Mouse (Mus musculus) mouse trophoblast stem cell (cell line): ENCODE measurements around the gene Tpgs1.

Experiments used
- in situ Hi-C, 2 experiments: fragments of 300-500 bp; cut with MseI, MboI; formaldehyde crosslinking; loops; 2 replicates in 1 of 2; 3 replicates in 1 of 2; pipeline ENCODE4 v1.15.1; 2025

Tpgs1 gene

DNA sequence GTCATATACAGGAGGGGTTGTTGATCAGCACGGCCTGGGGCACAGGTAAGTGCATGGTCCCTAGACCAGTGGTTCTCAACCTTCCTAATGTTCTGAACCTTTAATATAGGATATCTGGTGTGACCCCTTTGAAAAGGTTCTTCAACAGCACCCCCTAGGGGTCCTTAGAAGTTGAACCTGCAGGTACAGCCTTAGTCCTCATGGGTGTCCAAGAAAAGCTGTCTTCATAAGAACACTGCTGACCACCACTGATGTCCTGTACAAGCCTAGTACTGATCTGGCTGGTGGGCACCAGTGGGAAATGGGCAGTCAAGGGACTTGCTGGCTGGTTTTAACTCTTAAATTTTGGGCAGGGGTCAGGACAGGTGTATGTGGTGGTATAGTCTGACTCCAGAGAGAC is 42.9 kb downstream of the Tpgs1 start:
- in situ Hi-C loops, result no loop called here

- in situ Hi-C loops, result no loop called here
These were observed 43.4 kb downstream of the Tpgs1 start for GRCm38 (mm10) chr10:79712499-79713126.

GRCm38 (mm10) chr10:79713163-79713562 is 44.0 kb downstream of the Tpgs1 start:
- in situ Hi-C loops, result no loop called here

DNA sequence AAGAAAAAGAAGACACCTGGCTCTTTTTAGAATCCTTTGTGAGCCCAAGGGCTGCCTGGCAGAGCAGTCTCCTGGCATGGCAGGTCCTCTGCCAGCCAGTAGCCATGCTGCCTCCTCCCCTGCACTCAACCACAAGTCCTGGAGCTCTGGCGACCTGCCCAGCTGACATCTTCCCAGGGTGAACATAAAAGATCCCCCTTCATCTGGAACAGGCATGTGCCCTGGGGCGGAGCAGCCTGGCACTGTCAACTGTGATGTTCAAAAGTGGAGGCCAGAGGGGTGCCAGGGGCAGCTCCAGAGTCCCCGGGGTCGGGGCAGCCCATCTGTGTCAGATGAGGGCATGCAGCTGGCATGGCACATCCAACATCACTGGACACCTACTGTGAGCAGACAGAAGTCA is 45.8 kb downstream of the Tpgs1 start:
- in situ Hi-C loops, result no loop called here

GRCm38 (mm10) chr10:79716254-79716987 is 47.3 kb downstream of the Tpgs1 start, which contains the start of gene Hcn2:
TSS of gene Hcn2 (plus strand) at chr10:79716634.
- in situ Hi-C loops, result no loop called here

DNA sequence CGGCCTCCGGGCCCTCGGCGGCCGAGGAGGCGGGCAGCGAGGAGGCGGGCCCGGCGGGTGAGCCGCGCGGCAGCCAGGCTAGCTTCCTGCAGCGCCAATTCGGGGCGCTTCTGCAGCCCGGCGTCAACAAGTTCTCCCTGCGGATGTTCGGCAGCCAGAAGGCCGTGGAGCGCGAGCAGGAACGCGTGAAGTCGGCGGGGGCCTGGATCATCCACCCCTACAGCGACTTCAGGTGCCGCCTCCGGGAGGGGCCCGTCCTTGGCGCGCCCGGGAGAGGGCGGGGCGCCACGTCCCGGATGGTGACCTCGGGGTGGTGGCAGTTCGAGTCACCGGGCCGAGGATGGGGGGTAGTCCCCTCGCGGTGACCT is 47.8 kb downstream of the Tpgs1 start:
- in situ Hi-C loops, result no loop called here

DNA sequence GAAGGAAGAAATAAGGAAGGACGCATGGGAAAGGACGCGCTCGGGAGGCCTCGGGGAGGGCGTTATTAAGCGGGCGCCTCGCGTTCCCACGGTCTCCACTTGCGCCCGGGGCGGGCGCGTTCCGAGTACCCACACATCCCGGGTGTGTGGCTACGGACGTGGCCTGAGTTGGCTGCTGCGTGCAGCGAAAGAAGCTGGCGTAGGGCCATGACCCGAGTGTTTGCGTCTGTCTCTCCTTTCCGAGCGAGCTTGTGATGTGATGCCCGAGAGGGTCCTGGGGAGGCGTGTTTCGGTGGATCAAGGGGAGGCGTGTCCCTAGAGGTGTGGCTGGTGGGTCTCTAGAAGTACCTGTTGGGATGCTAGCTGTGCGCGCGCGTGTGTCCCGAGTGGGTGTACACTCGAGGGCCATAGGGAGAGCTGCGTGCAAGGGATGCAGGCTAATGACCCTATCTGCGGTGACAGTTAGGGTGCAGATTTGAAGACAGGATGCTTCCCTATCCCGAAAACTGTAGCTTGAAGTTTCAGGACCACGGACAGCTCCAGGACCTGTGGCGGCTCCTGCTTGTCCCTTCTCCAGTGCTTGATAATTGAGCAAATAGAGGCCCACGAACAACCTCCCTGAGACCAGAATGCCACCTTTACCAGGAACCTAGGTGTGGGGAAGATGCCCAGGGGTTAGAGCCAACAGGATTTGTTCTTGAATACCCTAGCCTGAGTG is 48.6 kb downstream of the Tpgs1 start:
- in situ Hi-C loops, result no loop called here

GRCm38 (mm10) chr10:79721089-79721488 is 51.9 kb downstream of the Tpgs1 start:
- in situ Hi-C loops, result no loop called here

- in situ Hi-C loops, result no loop called here
These were observed 53.9 kb downstream of the Tpgs1 start for GRCm38 (mm10) chr10:79723047-79723446.

DNA sequence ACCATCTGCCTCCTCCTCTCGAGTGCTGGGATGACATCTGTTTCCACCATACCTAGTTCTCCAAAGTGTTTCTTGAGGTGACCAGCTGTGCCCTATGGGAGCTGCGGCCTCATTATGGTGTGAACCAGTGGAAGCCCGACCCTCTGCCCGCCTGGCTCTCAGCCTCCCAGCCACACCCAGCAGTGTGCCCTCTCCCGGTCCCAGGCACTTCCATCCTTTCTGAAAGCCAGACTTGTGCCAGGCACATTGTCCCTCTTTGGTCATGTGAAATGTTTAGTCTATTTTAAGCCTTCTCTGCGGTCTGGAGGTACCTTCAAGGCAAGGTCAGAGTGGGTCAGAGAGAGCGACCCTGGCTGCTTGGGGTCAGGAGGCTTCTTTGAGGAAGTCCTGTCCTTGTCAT is 54.5 kb downstream of the Tpgs1 start:
- in situ Hi-C loops, result no loop called here
